In the genomic region with DNA sequence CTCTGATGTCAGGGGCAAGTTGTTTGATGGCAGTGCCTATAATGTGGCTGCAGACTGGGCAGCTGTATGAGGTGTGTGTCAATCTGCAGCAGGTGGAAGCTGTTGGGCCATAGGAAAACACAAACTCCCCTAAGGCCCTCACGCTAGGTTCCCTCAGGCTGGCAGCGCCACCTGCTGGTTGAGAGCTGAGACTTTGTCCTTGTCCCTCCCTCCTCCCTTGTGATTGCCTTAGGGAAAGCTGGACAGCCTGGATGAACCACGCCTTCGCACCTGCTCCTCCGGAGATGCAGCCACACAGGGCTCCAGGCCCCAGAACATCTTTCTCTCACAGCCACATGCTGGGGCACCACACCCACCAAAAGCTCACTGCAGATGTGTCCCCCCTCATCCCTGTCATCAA, we compare ENCODE assay signal across 9 mouse cellular contexts. TPM values are rescaled to one million over a fixed set of nuclear protein-coding genes. Genes with fewer than 3 reads are reported as not detected.
DNase-seq lines count a peak whose midpoint lies in the region; ATAC-seq and TF ChIP-seq lines count a peak whose summit lies in the region.
"Had no signal": no experiment of that assay in that cellular context is flagged by ENCODE, and none has a peak within 500 bp of the region (broad histone marks: within the 10 kb centered on the region; RNA-seq: fewer than 3 reads in every experiment).

No protein-coding gene starts in this region.

- no peak overlapping the region; the same call in 1 of the 2 replicates for H3K9ac ChIP-seq in forebrain, embryonic 15.5 days (replicated peaks)
- no peak overlapping the region for H3K9ac ChIP-seq in heart, postnatal 0 days (replicated peaks; ENCODE audit: low read depth, low read length)
- H3K9ac ChIP-seq in midbrain, embryonic 11.5 days (ENCODE audit: low read length), result no peak overlapping the region

- peaks cover 52% of the 10 kb centered on the region for H3K27me3 ChIP-seq in forebrain, embryonic 10.5 days (ENCODE audit: poor library complexity, severe bottlenecking)
- no peaks in the 10 kb centered on the region; the same call in 1 of the 2 replicates for H3K27me3 ChIP-seq in forebrain, embryonic 15.5 days
- peaks cover 38% of the 10 kb centered on the region for H3K27me3 ChIP-seq in heart, postnatal 0 days (ENCODE audit: control insufficient read depth, insufficient read depth, low read length)
- H3K27me3 ChIP-seq in midbrain, embryonic 11.5 days (ENCODE audit: control insufficient read depth, insufficient read depth, low read length), result peaks cover 9% of the 10 kb centered on the region; the same call in 1 of the 2 replicates

- no peak for TF ChIP-seq POLR2A in cortical plate, adult 2 months (IDR thresholded peaks at IDR 0.05; ENCODE audit: extremely low read depth, insufficient read depth, low read length)

- no peak overlapping the region for H3K4me2 ChIP-seq in forebrain, embryonic 15.5 days (replicated peaks)
- H3K4me2 ChIP-seq in heart, postnatal 0 days (ENCODE audit: low read depth, low read length), result no peak overlapping the region
- no peak overlapping the region for H3K4me2 ChIP-seq in midbrain, embryonic 11.5 days

- no peaks in the 10 kb centered on the region for H3K36me3 ChIP-seq in forebrain, embryonic 10.5 days (replicated peaks)
- H3K36me3 ChIP-seq in forebrain, embryonic 15.5 days, result no peaks in the 10 kb centered on the region
- H3K36me3 ChIP-seq in heart, postnatal 0 days (replicated peaks; ENCODE audit: control insufficient read depth, insufficient read depth, low read length), result no peaks in the 10 kb centered on the region
- no peaks in the 10 kb centered on the region for H3K36me3 ChIP-seq in midbrain, embryonic 11.5 days (ENCODE audit: control insufficient read depth, insufficient read depth, low read length)

- peak; percentile 97 for TF ChIP-seq CTCF in cortical plate, adult 2 months (IDR thresholded peaks at IDR 0.05; ENCODE audit: extremely low read depth, insufficient read depth, low read length)
- TF ChIP-seq CTCF in heart, postnatal 0 days (IDR thresholded peaks at IDR 0.05; ENCODE audit: low read depth), result peak; percentile 93

- no peak for TF ChIP-seq EP300 in heart, postnatal 0 days (IDR thresholded peaks at IDR 0.05; ENCODE audit: low read depth)

- no peak for ATAC-seq in forebrain, embryonic 15.5 days (replicated peaks)
- peak; percentile 61; the same call in 1 of the 2 replicates for ATAC-seq in heart, postnatal 0 days (ENCODE audit: insufficient read depth, low read depth)
- peak; percentile 10; the same call in 1 of the 2 replicates for ATAC-seq in midbrain, embryonic 11.5 days (ENCODE audit: low FRiP score)

- peak; percentile 78 for DNase-seq in forebrain, embryonic 10.5 days (ENCODE audit: extremely low spot score, low spot score)
- DNase-seq in adrenal gland, adult 18-20 months (ENCODE audit: low spot score in 2 of 2), result peak; percentile 65 to 74
- DNase-seq in heart, postnatal 0 days (ENCODE audit: low spot score), result peak; percentile 80
- DNase-seq in layer of hippocampus, postnatal 14 days (ENCODE audit: low spot score in 2 of 2), result peak; percentile 61 to 74
- peak; percentile 98 for DNase-seq in midbrain, embryonic 11.5 days (ENCODE audit: low spot score, missing footprints)
- DNase-seq in spleen, postnatal 4 days (ENCODE audit: low spot score in 2 of 2), result peak; percentile 56 to 87

- no peak overlapping the region for H3K4me3 ChIP-seq in forebrain, embryonic 10.5 days
- no peak overlapping the region for H3K4me3 ChIP-seq in forebrain, embryonic 15.5 days
- H3K4me3 ChIP-seq in cortical plate, adult 2 months (ENCODE audit: insufficient read depth, low read length), result no peak overlapping the region
- no peak overlapping the region for H3K4me3 ChIP-seq in heart, postnatal 0 days (ENCODE audit: low read depth, low read length)
- H3K4me3 ChIP-seq in midbrain, embryonic 11.5 days (ENCODE audit: low read depth, low read length), result no peak overlapping the region

- peak overlapping the region; percentile 40 for H3K27ac ChIP-seq in forebrain, embryonic 10.5 days
- H3K27ac ChIP-seq in forebrain, embryonic 15.5 days (replicated peaks), result no peak overlapping the region
- no peak overlapping the region for H3K27ac ChIP-seq in cortical plate, adult 2 months (ENCODE audit: insufficient read depth, low read length)
- H3K27ac ChIP-seq in heart, postnatal 0 days (ENCODE audit: low read depth), result no peak overlapping the region
- no peak overlapping the region for H3K27ac ChIP-seq in midbrain, embryonic 11.5 days (ENCODE audit: low read depth, low read length)

- no peaks in the 10 kb centered on the region for H3K9me3 ChIP-seq in forebrain, embryonic 10.5 days
- H3K9me3 ChIP-seq in forebrain, embryonic 15.5 days, result no peaks in the 10 kb centered on the region
- H3K9me3 ChIP-seq in heart, postnatal 0 days (replicated peaks; ENCODE audit: control insufficient read depth, low read length), result no peaks in the 10 kb centered on the region
- H3K9me3 ChIP-seq in midbrain, embryonic 11.5 days (ENCODE audit: control insufficient read depth, low read length), result no peaks in the 10 kb centered on the region

- WGBS in forebrain, embryonic 10.5 days, result 8% methylated on average over 5 of the region's 5 CpGs
- WGBS in forebrain, embryonic 15.5 days, result 3% methylated on average over 5 of the region's 5 CpGs
- WGBS in heart, postnatal 0 days, result 4% methylated on average over 5 of the region's 5 CpGs
- 8% methylated on average over 5 of the region's 5 CpGs for WGBS in midbrain, embryonic 11.5 days

- peaks cover 57% of the 10 kb centered on the region for H3K4me1 ChIP-seq in forebrain, embryonic 10.5 days
- H3K4me1 ChIP-seq in forebrain, embryonic 15.5 days, result peaks cover 40% of the 10 kb centered on the region
- H3K4me1 ChIP-seq in cortical plate, adult 2 months (ENCODE audit: control insufficient read depth, insufficient read depth, low read length), result peaks cover 2% of the 10 kb centered on the region; the same call in 1 of the 2 replicates
- peaks cover 10% of the 10 kb centered on the region for H3K4me1 ChIP-seq in heart, postnatal 0 days (ENCODE audit: control insufficient read depth, insufficient read depth)
- H3K4me1 ChIP-seq in midbrain, embryonic 11.5 days (ENCODE audit: control insufficient read depth, insufficient read depth, low read length), result peaks cover 28% of the 10 kb centered on the region

RNA-seq across cellular contexts. Expression of a gene that starts 3.5 kb away (rescaled TPM):
- polyA plus RNA-seq in forebrain, embryonic 10.5 days (2016; fragmentation: Nextera tagmentation; extraction: Ambion mirVana), result 62.1 and 62.5 TPM in 2 replicates
- polyA plus RNA-seq in forebrain, embryonic 15.5 days (2015; fragmentation: Nextera tagmentation; extraction: Ambion mirVana), result 450 and 460 TPM in 2 replicates
- total RNA-seq in adrenal gland, adult 18-20 months (2021), result 1 to 10 TPM; 3.4 to 3.8 TPM
- 367 and 405 TPM in 2 replicates for polyA plus RNA-seq in cortical plate, adult 2 months (2012; rRNA removed)
- 1.4 and 4.4 TPM in 2 replicates for total RNA-seq in heart, postnatal 0 days (2014; rRNA removed; ENCODE audit: low replicate concordance)
- polyA plus RNA-seq in heart, postnatal 0 days (2015; fragmentation: Nextera tagmentation; extraction: Ambion mirVana), result 1.4 and 1.5 TPM in 2 replicates
- total RNA-seq in layer of hippocampus, postnatal 14 days (2021), result 100 to 1,000 TPM; 583 to 613 TPM
- polyA plus RNA-seq in midbrain, embryonic 11.5 days (2014; fragmentation: Nextera tagmentation; extraction: Ambion mirVana), result 163 and 169 TPM in 2 replicates

RNA-seq across cellular contexts. Expression of a gene that starts 19.0 kb away (rescaled TPM):
- 0.26 TPM in 1 of 2 replicates, not detected in the other for polyA plus RNA-seq in forebrain, embryonic 10.5 days (2016; fragmentation: Nextera tagmentation; extraction: Ambion mirVana)
- polyA plus RNA-seq in forebrain, embryonic 15.5 days (2015; fragmentation: Nextera tagmentation; extraction: Ambion mirVana), result 13.5 and 14.7 TPM in 2 replicates
- under 1 TPM; 0.33 to 0.90 TPM for total RNA-seq in adrenal gland, adult 18-20 months (2021)
- polyA plus RNA-seq in cortical plate, adult 2 months (2012; rRNA removed), result 155 TPM in 2 replicates
- not detected in 2 replicates for total RNA-seq in heart, postnatal 0 days (2014; rRNA removed; ENCODE audit: low replicate concordance)
- polyA plus RNA-seq in heart, postnatal 0 days (2015; fragmentation: Nextera tagmentation; extraction: Ambion mirVana), result not detected in 2 replicates
- 10 to 100 TPM; 89.4 to 94.8 TPM for total RNA-seq in layer of hippocampus, postnatal 14 days (2021)
- polyA plus RNA-seq in midbrain, embryonic 11.5 days (2014; fragmentation: Nextera tagmentation; extraction: Ambion mirVana), result 1.0 and 1.4 TPM in 2 replicates

RNA-seq across cellular contexts. Expression of a gene that starts 26.7 kb away (rescaled TPM):
- polyA plus RNA-seq in forebrain, embryonic 10.5 days (2016; fragmentation: Nextera tagmentation; extraction: Ambion mirVana), result 95.1 and 97.3 TPM in 2 replicates
- polyA plus RNA-seq in forebrain, embryonic 15.5 days (2015; fragmentation: Nextera tagmentation; extraction: Ambion mirVana), result 38.9 and 45.6 TPM in 2 replicates
- 1 to 10 TPM; 2.4 to 2.5 TPM for total RNA-seq in adrenal gland, adult 18-20 months (2021)
- polyA plus RNA-seq in cortical plate, adult 2 months (2012; rRNA removed), result 6.7 and 7.0 TPM in 2 replicates
- total RNA-seq in heart, postnatal 0 days (2014; rRNA removed; ENCODE audit: low replicate concordance), result 16.7 and 25.7 TPM in 2 replicates
- polyA plus RNA-seq in heart, postnatal 0 days (2015; fragmentation: Nextera tagmentation; extraction: Ambion mirVana), result 22.5 and 25.6 TPM in 2 replicates
- total RNA-seq in layer of hippocampus, postnatal 14 days (2021), result 1 to 10 TPM; 5.1 to 5.3 TPM
- 79.2 and 89.1 TPM in 2 replicates for polyA plus RNA-seq in midbrain, embryonic 11.5 days (2014; fragmentation: Nextera tagmentation; extraction: Ambion mirVana)

RNA-seq across cellular contexts. Expression of a gene that starts 27.6 kb away (rescaled TPM):
- 0.10 and 0.11 TPM in 2 replicates for polyA plus RNA-seq in forebrain, embryonic 10.5 days (2016; fragmentation: Nextera tagmentation; extraction: Ambion mirVana)
- 0.15 TPM in 1 of 2 replicates, not detected in the other for polyA plus RNA-seq in forebrain, embryonic 15.5 days (2015; fragmentation: Nextera tagmentation; extraction: Ambion mirVana)
- not detected for total RNA-seq in adrenal gland, adult 18-20 months (2021)
- polyA plus RNA-seq in cortical plate, adult 2 months (2012; rRNA removed), result 0.13 TPM in 1 of 2 replicates, not detected in the other
- total RNA-seq in heart, postnatal 0 days (2014; rRNA removed; ENCODE audit: low replicate concordance), result not detected in 2 replicates
- polyA plus RNA-seq in heart, postnatal 0 days (2015; fragmentation: Nextera tagmentation; extraction: Ambion mirVana), result not detected in 2 replicates
- not detected for total RNA-seq in layer of hippocampus, postnatal 14 days (2021)
- polyA plus RNA-seq in midbrain, embryonic 11.5 days (2014; fragmentation: Nextera tagmentation; extraction: Ambion mirVana), result 0.11 TPM in 1 of 2 replicates, not detected in the other
- total RNA-seq: left cerebral cortex, postnatal 10 days had no signal

RNA-seq across cellular contexts. Expression of a gene that starts 47.0 kb away (rescaled TPM):
- polyA plus RNA-seq in forebrain, embryonic 10.5 days (2016; fragmentation: Nextera tagmentation; extraction: Ambion mirVana), result 0.18 TPM in 1 of 2 replicates, not detected in the other
- 0.11 and 0.37 TPM in 2 replicates for polyA plus RNA-seq in forebrain, embryonic 15.5 days (2015; fragmentation: Nextera tagmentation; extraction: Ambion mirVana)
- under 1 TPM; 0.16 to 0.17 TPM for total RNA-seq in adrenal gland, adult 18-20 months (2021)
- 0.48 and 0.76 TPM in 2 replicates for polyA plus RNA-seq in cortical plate, adult 2 months (2012; rRNA removed)
- total RNA-seq in heart, postnatal 0 days (2014; rRNA removed; ENCODE audit: low replicate concordance), result 1.5 TPM in 1 of 2 replicates, not detected in the other
- polyA plus RNA-seq in heart, postnatal 0 days (2015; fragmentation: Nextera tagmentation; extraction: Ambion mirVana), result not detected in 2 replicates
- total RNA-seq in layer of hippocampus, postnatal 14 days (2021), result under 1 TPM; 0.36 to 0.41 TPM
- 0.07 and 0.17 TPM in 2 replicates for polyA plus RNA-seq in midbrain, embryonic 11.5 days (2014; fragmentation: Nextera tagmentation; extraction: Ambion mirVana)

Comparison
In these comparisons a context has a peak if more than half of its experiments do, and no peak if none do; other contexts are left out.
1. RNA of a gene that starts 3.5 kb away (polyA plus RNA-seq): 450 to 460 TPM in forebrain, embryonic 15.5 days, 367 to 405 TPM in cortical plate, adult 2 months, 163 to 169 TPM in midbrain, embryonic 11.5 days and 62.1 to 62.5 TPM in forebrain, embryonic 10.5 days; 1.4 to 1.5 TPM in heart, postnatal 0 days; every median in the first group is over 10 times any median in the second.
2. Peak in every context shown above with its lines, with median percentiles within 50 percentile points of each other: DNase-seq.